Mouse (Mus musculus) heart, adult 2 months (tissue): ENCODE data around the gene Foxi1. TPM values are rescaled to one million over a fixed set of nuclear protein-coding genes. Genes with fewer than 3 reads are reported as not detected.

Experiments
- DNase-seq, 2 experiments: peaks; one replicate each; pipeline ENCODE4 v3.0.0; 2021
- H3K27ac ChIP-seq: fragments of 200-600 bp; 2 replicates; pipeline ENCODE4 v1.8.1; 2022
- H3K27me3 ChIP-seq: fragments of 200-500 bp; 2 replicates; pipeline ENCODE4 v1.6.1; 2012; ENCODE audit warnings: mild to moderate bottlenecking, low read length, inconsistent platforms, mixed read lengths; ENCODE audit not compliant: control insufficient read depth, insufficient read depth
- H3K36me3 ChIP-seq: fragments of 200-500 bp; 2 replicates; pipeline ENCODE4 v1.6.1; 2012; ENCODE audit warnings: low read length, inconsistent platforms; ENCODE audit not compliant: control insufficient read depth, insufficient read depth
- H3K4me1 ChIP-seq: fragments of 200-500 bp; 2 replicates; pipeline ENCODE4 v1.6.1; 2011; ENCODE audit warnings: low read length; ENCODE audit not compliant: control insufficient read depth, insufficient read depth
- H3K4me3 ChIP-seq: fragments of 200-600 bp; 2 replicates; pipeline ENCODE4 v1.8.1; 2022
- H3K79me2 ChIP-seq: fragments of 200-500 bp; replicated peaks from 2 replicates; pipeline ENCODE4 v1.6.1; 2012; ENCODE audit warnings: mild to moderate bottlenecking, inconsistent platforms, low read length, moderate library complexity, mixed read lengths; ENCODE audit not compliant: control insufficient read depth, insufficient read depth
- H3K9ac ChIP-seq: fragments of 200-500 bp; 2 replicates; pipeline ENCODE4 v1.6.1; 2012; ENCODE audit warnings: low read depth, mild to moderate bottlenecking, control low read depth, inconsistent platforms, low read length, mixed read lengths
- CTCF ChIP-seq: fragments of 200-600 bp; IDR thresholded peaks from 2 replicates; pipeline ENCODE4 v1.8.1; 2022; ENCODE audit warnings: antibody characterized with exemption, mild to moderate bottlenecking, moderate library complexity
- EP300 ChIP-seq: fragments of 200-500 bp; IDR thresholded peaks from 2 replicates; pipeline ENCODE4 v1.6.1; 2011; ENCODE audit warnings: low read depth, low read length, control low read depth; ENCODE audit not compliant: insufficient read depth
- POLR2A ChIP-seq: fragments of 200-500 bp; IDR thresholded peaks from 2 replicates; pipeline ENCODE4 v1.6.1; 2011; ENCODE audit warnings: mild to moderate bottlenecking, low read depth, low read length, control low read depth; ENCODE audit not compliant: insufficient read depth
- WGBS: fragments of 180-500 bp; shearing (Covaris S2); methylation state at CpG from one replicate; pipeline ENCODE4 v1.1.7; 2018; 5-methylcytosine and 5-hydroxymethylcytosine counted together
- intact Hi-C: fragments of 180-260 bp; cut with DNase I; formaldehyde crosslinking; loops from one replicate; pipeline ENCODE4 v1.15.1; 2025
- long read RNA-seq: library from polyadenylated mRNA; stranded (forward); transcript quantifications from one replicate; pipeline ENCODE4 v2.0.0, GENCODE M21; 2021
- polyA plus RNA-seq: library from polyadenylated mRNA; depleted of rRNA; stranded (reverse); fragments of >200 nt; gene quantifications from 2 replicates; pipeline ENCODE4 v1.2.3, GENCODE M21; 2012; rRNA removed
- total RNA-seq, 2 experiments: library from RNA; stranded (reverse); gene quantifications; 2 replicates each; pipeline ENCODE4 v1.2.3; 2021

The Foxi1 gene
- total RNA-seq (not detected), polyA plus RNA-seq (not detected in 2 replicates)
- long read RNA-seq: 0 reads

DNA sequence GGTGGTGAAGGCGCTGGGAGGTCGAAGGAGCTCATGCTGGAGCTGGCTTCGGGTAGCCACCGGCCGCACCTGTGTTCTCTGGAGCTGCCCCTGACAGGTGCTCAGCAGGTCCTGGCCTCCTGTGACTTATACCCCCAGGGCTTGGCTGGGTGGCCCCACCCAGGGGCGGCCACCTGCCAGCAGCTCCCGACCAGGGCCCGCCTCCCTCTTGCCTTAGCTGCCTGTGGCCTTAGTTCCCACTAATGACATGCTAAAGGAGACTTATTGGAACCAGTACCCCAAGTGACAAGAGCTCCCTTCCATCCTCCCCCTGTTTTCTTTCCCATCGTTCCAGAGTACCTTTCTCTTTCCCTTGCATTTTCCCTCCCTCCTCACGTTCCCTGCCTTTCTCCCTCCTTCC is at the start of gene Foxi1:
Gene Foxi1 (minus strand): TSS at position 101 of the 400 bp plus-strand sequence.
- intact Hi-C loops: no loop called here
- H3K9ac ChIP-seq: no peak within 1 kb of the TSS
- WGBS: 81% methylated on average over 9 of the region's 10 CpGs
- no peak within 1 kb of the TSS for H3K4me3 ChIP-seq
- no peak for TF ChIP-seq POLR2A
- no peak for TF ChIP-seq CTCF
- no peak for TF ChIP-seq EP300
- H3K27ac ChIP-seq: no peak within 1 kb of the TSS
- no peaks in the 10 kb centered on the region for H3K27me3 ChIP-seq
- no peaks in the 10 kb centered on the region for H3K36me3 ChIP-seq
- H3K79me2 ChIP-seq: no peaks in the 10 kb centered on the region
- DNase-seq: no peak
- no peaks in the 10 kb centered on the region for H3K4me1 ChIP-seq

DNA sequence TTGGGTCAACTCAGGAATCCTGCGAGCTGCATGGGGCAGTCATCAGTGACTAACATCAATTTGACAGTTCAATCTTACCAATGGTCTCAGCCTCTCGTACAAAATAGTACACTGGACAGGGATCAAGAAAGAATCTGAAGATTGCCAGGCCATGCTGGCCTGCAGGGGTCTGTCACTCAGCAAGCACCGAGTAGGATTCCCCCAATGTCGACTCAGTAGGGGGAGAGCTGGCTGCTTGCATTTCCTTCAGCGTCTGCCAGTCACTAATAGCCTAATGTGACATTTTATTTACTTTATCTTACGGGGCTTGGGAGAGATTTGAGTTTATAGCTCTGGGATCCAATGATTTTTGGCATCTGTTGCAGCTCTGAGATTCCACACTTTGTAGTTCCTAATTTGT is 35.1 kb upstream of the Foxi1 start:
- Histone ChIP-seq H3K27ac (no peak overlapping the region), H3K4me1 (no peaks in the 10 kb centered on the region), H3K4me3 (no peak overlapping the region), H3K79me2 (no peaks in the 10 kb centered on the region), H3K27me3 (no peaks in the 10 kb centered on the region), H3K36me3 (no peaks in the 10 kb centered on the region), H3K9ac (no peak overlapping the region)
- 27% methylated on average over 6 of the region's 6 CpGs for WGBS
- no peak for DNase-seq
- TF ChIP-seq POLR2A (no peak), CTCF (no peak), EP300 (no peak)
- intact Hi-C loops: no loop called here

DNA sequence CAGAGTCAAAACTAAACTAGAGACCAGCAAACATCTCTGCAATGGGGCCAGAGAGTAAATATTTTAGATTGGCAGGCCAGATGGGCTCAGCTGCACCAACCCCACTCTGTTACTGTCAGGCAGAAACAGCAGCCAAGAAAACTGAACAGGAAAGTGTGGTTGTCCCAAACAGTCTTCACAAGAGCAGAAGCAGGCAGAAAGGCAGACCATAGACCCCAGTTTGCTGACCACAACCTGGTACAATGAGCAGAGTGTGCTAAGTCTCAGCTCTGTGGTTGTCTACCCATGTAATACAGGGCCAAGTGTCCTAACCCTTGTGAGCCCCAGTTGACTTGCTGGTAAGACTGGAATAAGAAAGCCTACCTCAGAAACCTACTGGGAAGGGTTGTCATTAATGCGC is 32.4 kb upstream of the Foxi1 start:
- no peaks in the 10 kb centered on the region for H3K4me1 ChIP-seq
- no peak overlapping the region for H3K9ac ChIP-seq
- intact Hi-C loops: no loop called here
- 98% methylated on average over 1 of the region's 1 CpGs for WGBS
- TF ChIP-seq EP300 (no peak), CTCF (no peak)
- H3K36me3 ChIP-seq: no peaks in the 10 kb centered on the region
- H3K27me3 ChIP-seq: no peaks in the 10 kb centered on the region
- no peaks in the 10 kb centered on the region for H3K79me2 ChIP-seq
- H3K4me3 ChIP-seq: no peak overlapping the region
- DNase-seq: no peak
- no peak overlapping the region for H3K27ac ChIP-seq

DNA sequence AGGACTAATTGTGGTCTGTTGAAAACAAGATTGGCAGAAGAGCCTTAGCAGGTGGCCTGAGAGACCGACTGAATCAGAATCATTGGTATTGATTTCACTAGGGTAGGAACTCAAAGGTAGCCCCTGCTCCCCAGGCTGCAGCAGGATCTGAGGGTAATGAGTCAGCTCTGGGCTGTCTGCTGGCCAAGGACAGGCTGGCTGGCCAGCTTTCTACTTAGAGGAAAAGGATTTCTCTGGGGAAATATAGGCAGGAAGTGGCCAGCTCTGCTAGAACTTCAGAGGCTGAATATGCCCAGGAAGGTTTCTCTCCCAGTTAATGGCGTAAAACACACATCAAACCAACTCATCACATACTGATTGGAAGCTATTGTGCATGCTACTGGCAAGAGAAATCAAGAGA is 31.8 kb upstream of the Foxi1 start:
- intact Hi-C loops: loop anchor here (10.0 kb wide), 1 partner anchor 565 kb away; no protein-coding TSS in a partner anchor
- Histone ChIP-seq H3K36me3 (no peaks in the 10 kb centered on the region), H3K9ac (no peak overlapping the region), H3K4me1 (no peaks in the 10 kb centered on the region), H3K79me2 (no peaks in the 10 kb centered on the region), H3K27ac (no peak overlapping the region), H3K4me3 (no peak overlapping the region), H3K27me3 (no peaks in the 10 kb centered on the region)
- DNase-seq: peak in 1 of 2 experiments; percentile 24
- TF ChIP-seq POLR2A (no peak), EP300 (no peak), CTCF (no peak)
- WGBS: 57% methylated on average over 2 of the region's 2 CpGs

DNA sequence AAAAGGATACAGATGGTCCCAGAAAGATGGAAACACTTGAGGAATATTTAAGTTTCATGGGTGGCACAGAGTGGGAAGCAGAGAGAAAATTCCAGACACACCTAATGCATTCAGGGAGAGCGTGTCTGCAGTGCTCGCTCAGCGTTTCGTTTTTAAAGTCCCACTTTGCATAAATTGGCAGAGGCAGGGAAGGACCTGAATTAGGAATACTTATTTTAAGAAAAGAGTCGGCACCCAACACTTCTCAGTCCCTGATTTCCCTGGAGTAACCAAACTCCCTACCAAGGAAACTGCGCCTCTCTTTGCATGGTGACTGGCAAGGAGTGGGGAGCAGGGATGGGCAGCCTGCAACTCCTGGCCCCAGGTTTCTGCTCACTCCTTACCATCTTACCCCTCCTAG is 29.0 kb upstream of the Foxi1 start:
- DNase-seq: no peak
- no peaks in the 10 kb centered on the region for H3K4me1 ChIP-seq
- no peaks in the 10 kb centered on the region for H3K79me2 ChIP-seq
- no peak overlapping the region for H3K4me3 ChIP-seq
- intact Hi-C loops: loop anchor here (10.0 kb wide), 1 partner anchor 568 kb away; no protein-coding TSS in a partner anchor
- no peak overlapping the region for H3K9ac ChIP-seq
- no peaks in the 10 kb centered on the region for H3K27me3 ChIP-seq
- 82% methylated on average over 6 of the region's 6 CpGs for WGBS
- TF ChIP-seq EP300 (no peak), CTCF (no peak), POLR2A (no peak)
- H3K27ac ChIP-seq: no peak overlapping the region
- no peaks in the 10 kb centered on the region for H3K36me3 ChIP-seq

DNA sequence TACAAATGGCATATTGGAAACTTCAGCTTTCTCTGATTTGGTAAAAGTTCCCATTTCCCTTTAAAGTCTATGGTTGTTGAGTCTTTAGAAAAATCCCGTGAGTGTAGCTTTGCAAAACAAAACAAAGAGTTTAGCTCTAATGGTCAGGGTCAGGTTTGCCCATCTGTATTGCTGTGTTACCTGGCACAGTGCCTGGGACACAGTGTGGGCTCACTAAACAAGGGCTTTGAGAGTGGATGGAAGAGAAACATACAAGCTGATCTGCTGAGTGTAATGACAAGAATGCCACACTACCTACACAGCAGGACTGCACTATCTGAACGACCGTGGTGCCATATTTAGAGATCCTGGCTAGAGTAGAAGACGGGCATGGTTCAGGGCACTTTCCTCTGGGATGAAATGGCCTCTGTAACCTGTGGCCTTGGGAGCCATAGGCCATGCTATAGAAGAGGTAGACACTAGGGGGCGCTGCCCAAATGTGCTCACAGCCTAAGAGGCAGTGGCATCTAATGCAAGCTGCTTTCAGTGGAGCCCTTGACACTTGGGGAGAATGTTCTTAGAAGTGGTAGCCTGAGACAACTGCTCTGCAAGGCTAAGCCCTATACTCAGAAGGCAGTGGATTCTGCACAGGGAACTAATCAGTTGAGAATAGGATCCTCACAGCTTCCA is 28.3 kb upstream of the Foxi1 start:
- DNase-seq: no peak
- H3K79me2 ChIP-seq: no peaks in the 10 kb centered on the region
- no peak overlapping the region for H3K4me3 ChIP-seq
- no peaks in the 10 kb centered on the region for H3K27me3 ChIP-seq
- no peak overlapping the region for H3K9ac ChIP-seq
- TF ChIP-seq CTCF: peak; percentile 53
- TF ChIP-seq EP300: no peak
- H3K27ac ChIP-seq: no peak overlapping the region
- intact Hi-C loops: loop anchor here (10.0 kb wide), 1 partner anchor 569 kb away; no protein-coding TSS in a partner anchor
- H3K4me1 ChIP-seq: no peaks in the 10 kb centered on the region
- WGBS: 37% methylated on average over 5 of the region's 5 CpGs
- no peaks in the 10 kb centered on the region for H3K36me3 ChIP-seq
